Mouse (Mus musculus) intestine, postnatal 0 days (tissue): ENCODE data around the gene Hpd. TPM values are rescaled to one million over a fixed set of nuclear protein-coding genes. Genes with fewer than 3 reads are reported as not detected.

ENCODE experiments used
- ATAC-seq: fragments of 200-750 bp; cut with Nextera tagmentation; 2 replicates; pipeline ENCODE4 v1.8.0; 2017; ENCODE audit warnings: mild to moderate bottlenecking, moderate TSS enrichment, moderate library complexity
- H3K27ac ChIP-seq: fragments of 300-500 bp; sonication (generic); 2 replicates; pipeline ENCODE4 v1.5.1; 2014; ENCODE audit warnings: mild to moderate bottlenecking, low read depth, low read length, moderate library complexity
- H3K27me3 ChIP-seq: fragments of 300-500 bp; sonication (generic); replicated peaks from 2 replicates; pipeline ENCODE4 v1.6.1; 2014; ENCODE audit warnings: low read length, mixed read lengths; ENCODE audit not compliant: control insufficient read depth, insufficient read depth
- H3K36me3 ChIP-seq: fragments of 300-500 bp; sonication (generic); 2 replicates; pipeline ENCODE4 v1.6.1; 2014; ENCODE audit warnings: mild to moderate bottlenecking, moderate library complexity; ENCODE audit not compliant: control insufficient read depth, insufficient read depth
- H3K4me1 ChIP-seq: fragments of 300-500 bp; sonication (generic); replicated peaks from 2 replicates; pipeline ENCODE4 v1.6.1; 2014; ENCODE audit warnings: antibody characterized with exemption, low read length, mixed read lengths; ENCODE audit not compliant: control insufficient read depth, insufficient read depth
- H3K4me2 ChIP-seq: fragments of 300-500 bp; sonication (generic); replicated peaks from 2 replicates; pipeline ENCODE4 v1.6.1; 2014; ENCODE audit warnings: low read depth, mild to moderate bottlenecking, moderate library complexity
- H3K4me3 ChIP-seq: fragments of 300-500 bp; sonication (generic); 2 replicates; pipeline ENCODE4 v1.5.1; 2014; ENCODE audit warnings: low read depth, low read length
- H3K9ac ChIP-seq: fragments of 300-500 bp; sonication (generic); 2 replicates; pipeline ENCODE4 v1.6.1; 2014; ENCODE audit warnings: mild to moderate bottlenecking, low read depth, low read length
- H3K9me3 ChIP-seq: fragments of 300-500 bp; sonication (generic); 2 replicates; pipeline ENCODE4 v1.6.1; 2016; ENCODE audit warnings: mixed run types; ENCODE audit not compliant: control insufficient read depth
- CTCF ChIP-seq: sonication (generic); IDR thresholded peaks from 2 replicates; pipeline ENCODE4 v1.5.1; 2016; ENCODE audit warnings: low read depth, mild to moderate bottlenecking, control low read depth, antibody characterized with exemption, moderate library complexity
- WGBS: fragments of 180-500 bp; shearing (Covaris S2); extraction: QIAGEN DNeasy Blood & Tissue Kit; methylation state at CpG from one replicate; pipeline ENCODE4 v1.1.7; 2014; 5-methylcytosine and 5-hydroxymethylcytosine counted together
- polyA plus RNA-seq: library from polyadenylated mRNA; unstranded; fragments of >200 nt; fragmentation: Nextera tagmentation; extraction: Ambion mirVana; gene quantifications from 2 replicates; pipeline ENCODE4 v1.2.1, GENCODE M21; 2015

Gene Hpd
- polyA plus RNA-seq, 1 experiment from 2014 or later: 4.7 TPM

DNA sequence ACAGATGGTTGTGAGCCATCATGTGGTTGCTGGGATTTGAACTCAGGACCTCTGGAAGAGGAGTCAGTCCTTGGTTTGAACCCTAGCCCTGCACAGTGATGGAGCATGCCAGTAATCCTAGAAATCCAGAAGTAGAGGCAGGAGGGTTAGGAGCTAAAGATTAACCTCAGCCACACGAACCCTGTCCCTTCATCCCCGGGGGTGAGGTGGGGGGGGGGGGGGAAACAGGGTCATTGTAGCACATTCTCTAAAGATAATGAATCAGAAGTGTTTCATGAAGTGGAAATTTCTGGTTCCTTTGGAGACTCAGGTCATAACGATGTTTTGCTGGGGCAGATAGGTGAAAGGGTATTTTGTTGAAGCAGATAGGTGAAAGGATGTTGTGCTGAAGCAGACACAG lies 8.4 kb upstream of the Hpd start:
- no peak overlapping the region for H3K4me3 ChIP-seq
- H3K27ac ChIP-seq: no peak overlapping the region
- H3K9me3 ChIP-seq: no peaks in the 10 kb centered on the region
- TF ChIP-seq CTCF: no peak
- WGBS: 51% methylated on average over 3 of the region's 3 CpGs
- H3K4me1 ChIP-seq: no peaks in the 10 kb centered on the region
- H3K9ac ChIP-seq: no peak overlapping the region
- no peaks in the 10 kb centered on the region for H3K36me3 ChIP-seq
- ATAC-seq: no peak
- no peaks in the 10 kb centered on the region for H3K27me3 ChIP-seq
- H3K4me2 ChIP-seq: no peak overlapping the region

GRCm38 (mm10) chr5:123187306-123187705 lies 4.8 kb upstream of the Hpd start:
- no peak for TF ChIP-seq CTCF

GRCm38 (mm10) chr5:123185966-123186365 lies 3.4 kb upstream of the Hpd start:
- WGBS: 59% methylated on average over 6 of the region's 6 CpGs
- Histone ChIP-seq H3K36me3 (no peaks in the 10 kb centered on the region), H3K9me3 (no peaks in the 10 kb centered on the region), H3K27ac (no peak overlapping the region), H3K9ac (no peak overlapping the region), H3K4me2 (no peak overlapping the region), H3K4me1 (no peaks in the 10 kb centered on the region), H3K4me3 (no peak overlapping the region), H3K27me3 (no peaks in the 10 kb centered on the region)
- no peak for ATAC-seq
- no peak for TF ChIP-seq CTCF

More at GRCm38 (mm10) chr5:123187306-123187705, 4.8 kb upstream of the Hpd start:
- no peaks in the 10 kb centered on the region for H3K27me3 ChIP-seq
- H3K4me2 ChIP-seq: no peak overlapping the region
- H3K4me1 ChIP-seq: no peaks in the 10 kb centered on the region
- no peak overlapping the region for H3K27ac ChIP-seq
- no peak overlapping the region for H3K9ac ChIP-seq
- no peaks in the 10 kb centered on the region for H3K36me3 ChIP-seq
- no peak overlapping the region for H3K4me3 ChIP-seq
- 90% methylated on average over 3 of the region's 3 CpGs for WGBS
- no peak for ATAC-seq
- H3K9me3 ChIP-seq: no peaks in the 10 kb centered on the region

DNA sequence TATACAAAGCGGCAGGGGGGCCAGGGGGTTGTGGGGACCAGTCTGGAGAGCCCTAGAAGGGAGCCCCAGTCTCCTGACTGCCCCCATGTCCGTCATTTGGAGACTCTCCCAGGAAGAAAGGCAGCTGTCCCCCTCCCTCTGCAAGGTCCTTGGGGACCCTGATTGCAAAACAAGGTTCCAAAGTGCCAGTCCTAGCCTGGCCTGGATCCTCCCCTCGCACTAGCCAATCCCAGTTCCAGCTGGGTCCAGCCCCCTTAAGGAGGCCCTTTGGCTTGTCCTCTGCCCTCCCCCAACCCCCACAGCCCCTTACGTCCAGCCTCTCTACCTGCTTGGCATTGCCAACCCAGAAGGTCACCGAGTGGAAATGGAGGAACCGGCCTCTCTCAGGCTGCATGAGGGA lies 991 bp downstream of the Hpd start:
- ATAC-seq: no peak
- Histone ChIP-seq H3K9ac (no peak overlapping the region), H3K27me3 (no peaks in the 10 kb centered on the region), H3K4me3 (no peak overlapping the region), H3K36me3 (no peaks in the 10 kb centered on the region), H3K27ac (no peak overlapping the region), H3K4me1 (no peaks in the 10 kb centered on the region), H3K9me3 (no peaks in the 10 kb centered on the region), H3K4me2 (no peak overlapping the region)
- 78% methylated on average over 6 of the region's 6 CpGs for WGBS
- TF ChIP-seq CTCF: no peak

- no peaks in the 10 kb centered on the region for H3K9me3 ChIP-seq
- H3K4me2 ChIP-seq: no peak overlapping the region
- H3K9ac ChIP-seq: no peak overlapping the region
- WGBS: 92% methylated on average over 15 of the region's 15 CpGs
- H3K27me3 ChIP-seq: no peaks in the 10 kb centered on the region
- H3K36me3 ChIP-seq: no peaks in the 10 kb centered on the region
- no peak for ATAC-seq
- no peaks in the 10 kb centered on the region for H3K4me1 ChIP-seq
- no peak for TF ChIP-seq CTCF
- H3K27ac ChIP-seq: no peak overlapping the region
- H3K4me3 ChIP-seq: no peak overlapping the region
Measured at GRCm38 (mm10) chr5:123180390-123180789, 2.1 kb downstream of the Hpd start.

DNA sequence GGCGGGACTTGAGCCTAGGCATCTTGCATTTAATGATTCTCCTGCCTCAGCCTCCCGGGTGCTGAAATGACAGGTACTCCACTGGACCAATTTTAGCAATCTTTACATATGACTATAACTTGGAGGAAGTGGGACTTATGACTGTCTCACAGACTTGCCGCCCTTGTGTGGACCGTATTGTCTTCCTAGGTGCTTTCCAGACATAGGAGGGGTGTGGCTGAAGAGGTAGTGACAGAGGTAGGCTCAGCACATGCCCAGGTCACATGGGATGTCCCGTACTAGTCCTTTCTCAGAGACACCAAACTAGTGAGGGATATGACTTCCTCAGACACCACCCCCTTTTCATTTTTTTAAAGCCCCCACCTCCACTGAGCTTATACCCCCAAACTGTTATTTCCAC lies 3.7 kb downstream of the Hpd start:
- H3K27me3 ChIP-seq: no peaks in the 10 kb centered on the region; the same call in 1 of the 2 replicates
- no peak overlapping the region for H3K4me3 ChIP-seq
- WGBS: 92% methylated on average over 5 of the region's 5 CpGs
- no peaks in the 10 kb centered on the region for H3K36me3 ChIP-seq
- ATAC-seq: no peak
- TF ChIP-seq CTCF: no peak
- no peak overlapping the region for H3K27ac ChIP-seq
- no peaks in the 10 kb centered on the region for H3K9me3 ChIP-seq
- no peak overlapping the region for H3K4me2 ChIP-seq
- H3K4me1 ChIP-seq: no peaks in the 10 kb centered on the region
- H3K9ac ChIP-seq: no peak overlapping the region
